Mouse (Mus musculus): Measurements from ENCODE around the gene Fscn1. TPM values are rescaled to one million over a fixed set of nuclear protein-coding genes. Genes with fewer than 3 reads are reported as not detected.

Gene Fscn1
- polyA plus RNA-seq, 1 experiment from 2014 or later: 37.1 TPM

GRCm38 (mm10) chr5:142994746-142995145, 34.6 kb downstream of the Fscn1 start:
- Histone ChIP-seq H3K4me3 (ENCODE audit: low read depth, low read length) (no peak overlapping the region), H3K27me3 (replicated peaks; ENCODE audit: control insufficient read depth, insufficient read depth, low read length) (no peaks in the 10 kb centered on the region), H3K9ac (ENCODE audit: low read depth, low read length) (no peak overlapping the region), H3K4me1 (replicated peaks; ENCODE audit: control insufficient read depth, insufficient read depth, low read length) (peaks cover 5% of the 10 kb centered on the region; the same call in 1 of the 2 replicates), H3K9me3 (ENCODE audit: control insufficient read depth) (no peaks in the 10 kb centered on the region), H3K36me3 (ENCODE audit: control insufficient read depth, insufficient read depth) (peaks cover 34% of the 10 kb centered on the region), H3K4me2 (replicated peaks; ENCODE audit: low read depth) (no peak overlapping the region), H3K27ac (ENCODE audit: low read depth, low read length) (no peak overlapping the region)
- WGBS: 90% methylated on average over 2 of the region's 2 CpGs
- no peak for TF ChIP-seq CTCF (IDR thresholded peaks at IDR 0.05; ENCODE audit: low read depth)
- ATAC-seq: no peak

GRCm38 (mm10) chr5:142997526-142997925, 37.4 kb downstream of the Fscn1 start:
- H3K36me3 ChIP-seq (ENCODE audit: control insufficient read depth, insufficient read depth): peaks cover 13% of the 10 kb centered on the region
- no peaks in the 10 kb centered on the region for H3K9me3 ChIP-seq (ENCODE audit: control insufficient read depth)
- no peak for TF ChIP-seq CTCF (IDR thresholded peaks at IDR 0.05; ENCODE audit: low read depth)
- no peaks in the 10 kb centered on the region for H3K27me3 ChIP-seq (replicated peaks; ENCODE audit: control insufficient read depth, insufficient read depth, low read length)
- 39% methylated on average over 9 of the region's 9 CpGs for WGBS
- no peak overlapping the region for H3K4me3 ChIP-seq (ENCODE audit: low read depth, low read length)
- no peak overlapping the region for H3K9ac ChIP-seq (ENCODE audit: low read depth, low read length)
- no peak overlapping the region for H3K4me2 ChIP-seq (replicated peaks; ENCODE audit: low read depth)
- peak; percentile 47 for ATAC-seq
- peak overlapping the region; percentile 60; the same call in 1 of the 2 replicates for H3K27ac ChIP-seq (ENCODE audit: low read depth, low read length)
- H3K4me1 ChIP-seq (replicated peaks; ENCODE audit: control insufficient read depth, insufficient read depth, low read length): peaks cover 8% of the 10 kb centered on the region; the same call in 1 of the 2 replicates

GRCm38 (mm10) chr5:142998171-142998570, 38.0 kb downstream of the Fscn1 start:
- WGBS: 27% methylated on average over 2 of the region's 2 CpGs
- H3K9me3 ChIP-seq (ENCODE audit: control insufficient read depth): no peaks in the 10 kb centered on the region
- H3K4me1 ChIP-seq (replicated peaks; ENCODE audit: control insufficient read depth, insufficient read depth, low read length): peaks cover 8% of the 10 kb centered on the region; the same call in 1 of the 2 replicates
- ATAC-seq: peak; percentile 56
- no peak for TF ChIP-seq CTCF (IDR thresholded peaks at IDR 0.05; ENCODE audit: low read depth)
- no peak overlapping the region for H3K4me2 ChIP-seq (replicated peaks; ENCODE audit: low read depth)
- no peaks in the 10 kb centered on the region for H3K27me3 ChIP-seq (replicated peaks; ENCODE audit: control insufficient read depth, insufficient read depth, low read length)
- no peak overlapping the region; the same call in 1 of the 2 replicates for H3K9ac ChIP-seq (ENCODE audit: low read depth, low read length)
- H3K36me3 ChIP-seq (ENCODE audit: control insufficient read depth, insufficient read depth): peaks cover 7% of the 10 kb centered on the region
- no peak overlapping the region for H3K4me3 ChIP-seq (ENCODE audit: low read depth, low read length)
- peak overlapping the region; percentile 60; the same call in 1 of the 2 replicates for H3K27ac ChIP-seq (ENCODE audit: low read depth, low read length)

- H3K9ac ChIP-seq (ENCODE audit: low read depth, low read length): no peak overlapping the region
- H3K27ac ChIP-seq (ENCODE audit: low read depth, low read length): peak overlapping the region; percentile 75
- WGBS: 38% methylated on average over 4 of the region's 4 CpGs
- H3K36me3 ChIP-seq (ENCODE audit: control insufficient read depth, insufficient read depth): peaks cover 5% of the 10 kb centered on the region; the same call in 1 of the 2 replicates
- no peak overlapping the region for H3K4me3 ChIP-seq (ENCODE audit: low read depth, low read length)
- no peaks in the 10 kb centered on the region for H3K9me3 ChIP-seq (ENCODE audit: control insufficient read depth)
- H3K4me1 ChIP-seq (replicated peaks; ENCODE audit: control insufficient read depth, insufficient read depth, low read length): peaks cover 8% of the 10 kb centered on the region; the same call in 1 of the 2 replicates
- ATAC-seq: no peak
- no peak for TF ChIP-seq CTCF (IDR thresholded peaks at IDR 0.05; ENCODE audit: low read depth)
- H3K27me3 ChIP-seq (replicated peaks; ENCODE audit: control insufficient read depth, insufficient read depth, low read length): no peaks in the 10 kb centered on the region
- no peak overlapping the region; the same call in 1 of the 2 replicates for H3K4me2 ChIP-seq (replicated peaks; ENCODE audit: low read depth)
These were observed 39.9 kb downstream of the Fscn1 start for GRCm38 (mm10) chr5:143000091-143000490.

GRCm38 (mm10) chr5:143000654-143001500, 40.7 kb downstream of the Fscn1 start:
- 55% methylated on average over 9 of the region's 9 CpGs for WGBS

GRCm38 (mm10) chr5:143009383-143009782, 49.2 kb downstream of the Fscn1 start:
- Histone ChIP-seq H3K9ac (ENCODE audit: low read depth, low read length) (no peak overlapping the region), H3K27me3 (replicated peaks; ENCODE audit: control insufficient read depth, insufficient read depth, low read length) (no peaks in the 10 kb centered on the region), H3K27ac (ENCODE audit: low read depth, low read length) (peak overlapping the region; percentile 21; the same call in 1 of the 2 replicates), H3K4me3 (ENCODE audit: low read depth, low read length) (no peak overlapping the region), H3K36me3 (ENCODE audit: control insufficient read depth, insufficient read depth) (peaks cover 50% of the 10 kb centered on the region), H3K9me3 (ENCODE audit: control insufficient read depth) (no peaks in the 10 kb centered on the region), H3K4me1 (replicated peaks; ENCODE audit: control insufficient read depth, insufficient read depth, low read length) (no peaks in the 10 kb centered on the region), H3K4me2 (replicated peaks; ENCODE audit: low read depth) (no peak overlapping the region)
- no peak for TF ChIP-seq CTCF (IDR thresholded peaks at IDR 0.05; ENCODE audit: low read depth)
- no peak for ATAC-seq
- WGBS: 93% methylated on average over 11 of the region's 11 CpGs

More at GRCm38 (mm10) chr5:143000654-143001500, 40.7 kb downstream of the Fscn1 start:
- H3K4me3 ChIP-seq (ENCODE audit: low read depth, low read length): no peak overlapping the region
- H3K36me3 ChIP-seq (ENCODE audit: control insufficient read depth, insufficient read depth): peaks cover 5% of the 10 kb centered on the region; the same call in 1 of the 2 replicates
- peak overlapping the region; percentile 75 for H3K27ac ChIP-seq (ENCODE audit: low read depth, low read length)
- H3K27me3 ChIP-seq (replicated peaks; ENCODE audit: control insufficient read depth, insufficient read depth, low read length): no peaks in the 10 kb centered on the region
- no peak overlapping the region; the same call in none of the 2 replicates for H3K4me2 ChIP-seq (replicated peaks; ENCODE audit: low read depth)
- no peak overlapping the region; the same call in 1 of the 2 replicates for H3K9ac ChIP-seq (ENCODE audit: low read depth, low read length)
- H3K4me1 ChIP-seq (replicated peaks; ENCODE audit: control insufficient read depth, insufficient read depth, low read length): peaks cover 8% of the 10 kb centered on the region; the same call in 1 of the 2 replicates
- no peaks in the 10 kb centered on the region for H3K9me3 ChIP-seq (ENCODE audit: control insufficient read depth)
- no peak for ATAC-seq
- no peak for TF ChIP-seq CTCF (IDR thresholded peaks at IDR 0.05; ENCODE audit: low read depth)

Measured in intestine, postnatal 0 days (tissue).